Mouse (Mus musculus) E14TG2a.4 (cell line): ENCODE results near the gene Capns1.

Experiments
- CTCF ChIP-seq: conservative IDR thresholded peaks from 2 replicates; pipeline ENCODE4 v1.5.1; 2014; ENCODE audit warnings: low read length
- NANOG ChIP-seq: IDR thresholded peaks from 2 replicates; pipeline ENCODE4 v1.6.1; 2014; ENCODE audit warnings: borderline replicate concordance, low read length, mixed read lengths
- POU5F1 ChIP-seq: IDR thresholded peaks from 2 replicates; pipeline ENCODE4 v1.6.1; 2014; ENCODE audit warnings: low read length, borderline replicate concordance

DNA sequence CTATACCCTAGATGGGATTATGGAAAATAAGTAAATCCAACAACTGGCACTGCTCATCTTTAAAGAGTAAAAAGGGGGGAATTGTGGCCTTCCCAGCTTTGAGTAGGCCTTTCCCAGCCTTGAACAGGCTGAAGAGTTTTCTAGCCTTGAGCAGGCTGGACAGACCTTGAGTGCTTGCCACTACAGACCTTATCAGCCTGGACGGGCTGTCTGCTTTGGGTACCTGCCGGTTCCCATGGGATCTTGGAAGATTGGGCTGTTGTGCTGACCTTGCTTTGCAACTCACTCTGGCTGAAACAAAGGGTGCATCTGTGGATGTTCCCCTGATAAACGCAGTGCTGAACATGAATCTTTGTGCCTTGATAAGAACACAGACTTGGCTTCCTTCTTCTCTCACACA is 15.3 kb upstream of the Capns1 start:
- TF ChIP-seq CTCF = no peak
- no peak for TF ChIP-seq POU5F1
- no peak for TF ChIP-seq NANOG
